Mouse (Mus musculus) heart, embryonic 12.5 days (tissue): ENCODE results near the gene Rasa2. TPM values are rescaled to one million over a fixed set of nuclear protein-coding genes. Genes with fewer than 3 reads are reported as not detected.
"Not testable (repeated sequence)": the region's sequence is repeated elsewhere in the genome, so short reads cannot be mapped to it uniquely, and the experiment has no call there.

Source experiments
- ATAC-seq: fragments of 200-750 bp; cut with Nextera tagmentation; 2 replicates; pipeline ENCODE4 v1.8.0; 2017; ENCODE audit warnings: moderate TSS enrichment, moderate library complexity; ENCODE audit not compliant: insufficient number of reproducible peaks, low FRiP score
- H3K27ac ChIP-seq: fragments of 300-500 bp; sonication (generic); 2 replicates; pipeline ENCODE4 v1.5.1; 2016; ENCODE audit warnings: mild to moderate bottlenecking, moderate library complexity; ENCODE audit not compliant: poor library complexity, severe bottlenecking
- H3K27me3 ChIP-seq: fragments of 300-500 bp; sonication (generic); replicated peaks from 2 replicates; pipeline ENCODE4 v1.6.1; 2016; ENCODE audit warnings: mild to moderate bottlenecking, moderate library complexity
- H3K36me3 ChIP-seq: fragments of 300-500 bp; sonication (generic); 2 replicates; pipeline ENCODE4 v1.6.1; 2016; ENCODE audit warnings: mild to moderate bottlenecking, moderate library complexity
- H3K4me1 ChIP-seq: fragments of 300-500 bp; sonication (generic); replicated peaks from 2 replicates; pipeline ENCODE4 v1.6.1; 2016; ENCODE audit warnings: mild to moderate bottlenecking
- H3K4me2 ChIP-seq: fragments of 300-500 bp; sonication (generic); 2 replicates; pipeline ENCODE4 v1.6.1; 2016; ENCODE audit warnings: mild to moderate bottlenecking, moderate library complexity
- H3K4me3 ChIP-seq: fragments of 300-500 bp; sonication (generic); 2 replicates; pipeline ENCODE4 v1.5.1; 2016; ENCODE audit warnings: mild to moderate bottlenecking
- H3K9ac ChIP-seq: fragments of 300-500 bp; sonication (generic); 2 replicates; pipeline ENCODE4 v1.6.1; 2016; ENCODE audit warnings: mild to moderate bottlenecking, moderate library complexity
- H3K9me3 ChIP-seq: fragments of 300-500 bp; sonication (generic); replicated peaks from 2 replicates; pipeline ENCODE4 v1.6.1; 2016; ENCODE audit warnings: mild to moderate bottlenecking, moderate library complexity
- WGBS: fragments of 180-500 bp; shearing (Covaris S2); methylation state at CpG from one replicate; pipeline ENCODE4 v1.1.7; 2016; 5-methylcytosine and 5-hydroxymethylcytosine counted together
- polyA plus RNA-seq: library from polyadenylated mRNA; unstranded; fragments of >200 nt; fragmentation: Nextera tagmentation; extraction: Ambion mirVana; gene quantifications from 2 replicates; pipeline ENCODE4 v1.2.1, GENCODE M21; 2016

Rasa2 gene
- polyA plus RNA-seq, 1 experiment from 2014 or later, result 17.6 TPM

DNA sequence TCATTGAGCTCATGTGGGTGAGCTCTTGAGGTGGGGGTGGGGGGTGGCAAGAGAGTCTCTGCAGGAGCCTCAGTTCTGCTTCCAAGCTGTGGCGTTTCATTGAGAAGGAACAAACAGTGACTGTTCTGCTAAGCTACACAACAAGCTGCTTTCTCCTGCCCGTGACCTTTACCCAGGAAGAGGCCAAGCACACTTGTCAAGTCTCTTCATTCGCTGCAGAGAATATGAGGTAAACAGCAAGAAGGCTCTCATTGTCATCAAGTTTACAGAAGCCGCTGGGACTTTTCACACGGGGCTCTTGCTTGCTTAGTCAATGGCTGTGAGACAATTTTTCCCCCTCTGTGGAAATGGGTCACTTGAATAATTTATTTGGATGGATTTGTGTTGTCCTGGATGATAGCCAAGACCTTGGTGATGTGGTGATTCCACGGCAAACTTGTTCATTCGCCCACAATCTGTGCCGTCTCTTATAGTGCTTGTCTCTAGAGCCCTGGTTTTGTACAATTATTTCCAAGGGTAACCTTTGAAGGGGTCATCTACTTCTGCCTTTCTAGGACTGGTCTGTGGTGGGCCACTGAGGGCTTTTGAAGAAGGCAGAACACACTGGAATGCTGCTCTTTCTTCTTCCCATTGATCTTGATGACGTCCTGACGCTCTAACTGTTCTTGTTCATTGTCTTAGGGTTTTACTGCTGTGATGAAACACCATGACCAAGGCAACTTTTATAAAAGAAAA is 29.3 kb upstream of the Rasa2 start:
- no peak for ATAC-seq
- Histone ChIP-seq H3K36me3 (no peaks in the 10 kb centered on the region), H3K27ac (no peak overlapping the region), H3K4me1 (no peaks in the 10 kb centered on the region), H3K27me3 (no peaks in the 10 kb centered on the region), H3K4me2 (no peak overlapping the region), H3K9ac (no peak overlapping the region), H3K9me3 (no peaks in the 10 kb centered on the region), H3K4me3 (no peak overlapping the region)
- 79% methylated on average over 10 of the region's 10 CpGs for WGBS

DNA sequence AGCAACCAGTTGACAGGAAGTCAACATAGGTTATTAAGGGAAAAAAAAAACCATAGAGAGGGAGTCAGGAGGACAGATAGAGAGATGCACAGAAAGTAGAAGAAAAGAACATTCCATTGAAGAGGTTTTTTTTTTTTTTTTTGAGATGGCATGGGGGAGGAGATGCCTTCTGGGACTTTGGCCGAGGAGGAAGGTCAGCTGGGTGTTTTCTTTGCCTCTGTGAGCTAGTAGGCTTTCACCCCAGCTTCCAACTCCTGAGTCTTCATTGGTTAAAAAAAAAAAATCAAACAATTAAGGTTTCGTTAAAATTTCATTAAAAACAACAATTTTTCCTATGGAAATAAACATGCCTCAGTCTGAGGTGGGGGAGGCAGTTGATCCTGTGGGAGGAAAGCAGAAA is 28.4 kb upstream of the Rasa2 start:
- Histone ChIP-seq H3K4me1 (no peaks in the 10 kb centered on the region), H3K27ac (no peak overlapping the region), H3K36me3 (no peaks in the 10 kb centered on the region), H3K9me3 (no peaks in the 10 kb centered on the region), H3K27me3 (no peaks in the 10 kb centered on the region), H3K4me2 (no peak overlapping the region), H3K4me3 (no peak overlapping the region), H3K9ac (no peak overlapping the region)
- ATAC-seq, result no peak
- WGBS, result 58% methylated on average over 2 of the region's 2 CpGs

DNA sequence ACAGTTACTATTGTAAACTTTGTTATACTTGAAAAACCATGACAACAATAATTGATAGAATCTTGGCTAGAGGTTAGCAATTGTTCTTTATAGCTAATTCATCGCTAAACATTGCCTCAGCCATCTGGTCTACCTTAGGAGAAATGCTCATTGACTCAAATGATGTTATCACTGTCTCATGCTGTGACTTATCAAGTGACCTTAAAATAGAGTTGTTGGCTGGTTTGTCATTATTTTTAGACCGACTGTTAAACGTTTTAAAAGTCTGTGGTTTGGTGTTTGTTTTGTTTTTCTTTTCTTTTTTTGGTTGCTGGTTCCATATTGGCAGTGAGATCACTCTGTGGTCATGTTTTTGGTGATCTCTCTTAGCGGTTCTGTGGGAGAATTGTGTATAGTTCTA is 22.1 kb upstream of the Rasa2 start:
- no peaks in the 10 kb centered on the region for H3K36me3 ChIP-seq
- no peak overlapping the region for H3K27ac ChIP-seq
- H3K9me3 ChIP-seq, result no peaks in the 10 kb centered on the region
- WGBS, result 38% methylated on average over 4 of the region's 4 CpGs
- no peak overlapping the region for H3K4me2 ChIP-seq
- no peak overlapping the region for H3K9ac ChIP-seq
- H3K27me3 ChIP-seq, result no peaks in the 10 kb centered on the region
- H3K4me1 ChIP-seq, result no peaks in the 10 kb centered on the region
- ATAC-seq, result no peak
- H3K4me3 ChIP-seq, result no peak overlapping the region

DNA sequence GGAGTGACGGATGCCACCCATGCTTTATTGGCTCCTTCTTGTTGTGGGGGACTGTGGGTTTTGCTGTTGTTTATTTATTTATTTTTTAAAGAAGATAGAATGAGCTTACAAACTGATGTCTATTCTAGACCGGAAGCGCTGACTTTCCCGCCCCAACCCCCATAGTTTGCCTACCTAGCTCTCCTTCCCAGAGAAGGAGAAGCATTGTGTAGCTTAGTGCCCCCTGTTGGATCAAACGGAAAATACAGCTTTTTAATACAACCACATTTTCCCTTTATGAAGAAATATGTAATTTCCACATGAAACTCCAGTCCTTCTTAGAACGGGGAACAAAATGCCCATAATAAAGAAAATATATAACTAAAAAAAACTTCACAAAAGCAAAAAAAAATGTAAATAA is 21.3 kb upstream of the Rasa2 start:
- 55% methylated on average over 6 of the region's 6 CpGs for WGBS
- H3K4me2 ChIP-seq, result no peak overlapping the region
- H3K36me3 ChIP-seq, result no peaks in the 10 kb centered on the region
- ATAC-seq, result no peak
- H3K27me3 ChIP-seq, result no peaks in the 10 kb centered on the region
- H3K27ac ChIP-seq, result no peak overlapping the region
- no peaks in the 10 kb centered on the region for H3K4me1 ChIP-seq
- H3K9ac ChIP-seq, result no peak overlapping the region
- H3K9me3 ChIP-seq, result no peaks in the 10 kb centered on the region
- H3K4me3 ChIP-seq, result no peak overlapping the region

DNA sequence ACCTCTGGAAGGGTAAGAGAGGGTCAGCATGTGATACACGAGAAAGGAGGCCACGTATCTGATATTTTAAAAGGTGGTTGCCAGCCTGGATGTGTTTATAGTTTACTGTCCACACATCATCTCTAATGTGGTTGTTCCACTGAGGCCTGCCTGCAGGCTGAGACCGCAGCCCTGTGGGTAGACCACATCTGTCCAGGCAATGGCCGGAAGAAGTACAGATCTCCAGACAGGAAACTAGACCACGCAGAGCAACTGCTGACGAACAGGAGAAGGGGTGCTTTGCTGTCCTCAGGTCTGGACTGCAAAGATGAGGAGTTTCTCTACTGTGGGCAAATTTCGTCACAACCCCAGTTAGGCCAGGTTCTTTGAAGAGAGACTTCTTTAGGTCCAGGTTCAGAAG is 19.4 kb upstream of the Rasa2 start:
- 76% methylated on average over 7 of the region's 7 CpGs for WGBS
- no peak overlapping the region for H3K4me3 ChIP-seq

DNA sequence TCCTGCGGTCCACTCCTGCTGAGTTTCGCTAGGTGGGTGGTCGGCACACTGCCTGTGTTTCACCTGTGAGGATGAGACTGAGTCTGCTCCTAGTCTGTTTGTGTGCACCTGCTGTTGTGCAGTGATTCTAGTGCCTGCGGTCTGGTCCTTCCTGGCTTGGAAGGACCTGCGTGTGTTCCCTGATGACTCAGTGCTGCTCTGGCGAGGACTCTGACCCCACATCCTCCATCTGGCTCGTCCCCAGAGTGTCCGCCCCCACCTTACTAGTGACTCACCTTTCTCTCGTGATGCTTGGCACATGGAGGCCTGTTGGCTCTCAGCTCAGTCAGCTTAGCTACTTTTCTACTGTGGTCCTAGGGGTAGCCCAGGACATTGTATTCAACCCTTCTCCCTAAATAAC is 18.5 kb upstream of the Rasa2 start:
- no peaks in the 10 kb centered on the region for H3K27me3 ChIP-seq
- H3K4me3 ChIP-seq, result no peak overlapping the region
- H3K9ac ChIP-seq, result no peak overlapping the region
- no peaks in the 10 kb centered on the region for H3K36me3 ChIP-seq
- ATAC-seq, result no peak
- WGBS, result 57% methylated on average over 9 of the region's 9 CpGs
- no peak overlapping the region for H3K4me2 ChIP-seq
- H3K4me1 ChIP-seq, result no peaks in the 10 kb centered on the region
- H3K9me3 ChIP-seq, result no peaks in the 10 kb centered on the region
- H3K27ac ChIP-seq, result no peak overlapping the region

More for the DNA sequence above, 19.4 kb upstream of the Rasa2 start:
- H3K27me3 ChIP-seq, result no peaks in the 10 kb centered on the region
- H3K9me3 ChIP-seq, result no peaks in the 10 kb centered on the region
- no peaks in the 10 kb centered on the region for H3K4me1 ChIP-seq
- H3K9ac ChIP-seq, result no peak overlapping the region
- H3K27ac ChIP-seq, result no peak overlapping the region
- ATAC-seq, result no peak
- H3K4me2 ChIP-seq, result no peak overlapping the region
- no peaks in the 10 kb centered on the region for H3K36me3 ChIP-seq

DNA sequence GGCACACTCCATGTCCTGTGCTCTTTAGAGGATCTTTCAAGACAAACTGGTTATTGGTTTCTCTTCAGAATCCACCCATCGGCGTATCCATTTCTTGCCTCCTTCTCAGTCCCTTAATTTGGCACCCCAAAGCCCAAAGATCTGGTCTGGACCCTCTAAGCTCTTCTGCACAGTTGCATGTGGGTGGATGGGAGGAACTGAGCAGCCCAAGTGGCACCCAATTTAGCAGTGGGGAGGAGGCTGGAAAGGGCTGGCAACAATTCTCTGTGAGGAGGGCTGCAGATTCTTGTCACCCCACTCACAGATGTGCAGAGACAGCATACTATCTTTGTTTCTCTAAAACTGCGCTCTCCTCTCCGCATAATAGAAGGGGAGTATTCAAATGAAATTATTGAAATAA is 17.9 kb upstream of the Rasa2 start:
- Histone ChIP-seq H3K4me2 (no peak overlapping the region), H3K9ac (no peak overlapping the region), H3K27me3 (no peaks in the 10 kb centered on the region), H3K9me3 (no peaks in the 10 kb centered on the region), H3K4me1 (no peaks in the 10 kb centered on the region), H3K36me3 (no peaks in the 10 kb centered on the region), H3K4me3 (no peak overlapping the region), H3K27ac (no peak overlapping the region)
- 83% methylated on average over 4 of the region's 4 CpGs for WGBS
- ATAC-seq, result no peak

DNA sequence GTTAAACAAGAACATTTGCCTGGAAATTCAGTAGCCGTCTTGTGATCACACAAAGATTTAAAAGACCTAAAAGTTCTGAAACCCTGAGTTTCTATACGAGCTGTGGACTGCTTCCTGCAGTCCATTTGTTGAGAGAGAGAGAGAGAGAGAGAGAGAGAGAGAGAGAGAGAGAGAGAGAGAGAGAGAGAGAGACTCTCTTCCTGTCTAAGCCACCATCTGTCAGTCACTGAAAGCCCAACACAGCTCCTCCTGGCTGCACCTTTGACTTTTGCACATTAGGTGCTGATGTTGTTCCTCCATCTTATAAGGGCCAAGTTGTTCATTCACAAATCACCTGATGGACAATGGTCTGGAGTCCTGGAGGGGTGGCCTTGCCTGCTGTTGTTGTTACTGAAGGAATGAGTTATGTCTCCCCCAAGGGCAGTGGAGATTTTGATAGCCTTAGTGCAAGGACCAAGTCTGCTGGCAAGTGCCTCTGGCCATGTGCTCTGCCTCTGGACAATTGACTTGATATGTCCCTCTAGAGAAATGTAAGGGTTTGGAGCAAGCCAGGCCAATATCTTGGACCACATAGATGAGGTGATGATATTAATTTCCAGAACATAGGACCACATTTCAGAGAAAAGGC is 15.4 kb upstream of the Rasa2 start:
- H3K36me3 ChIP-seq, result no peaks in the 10 kb centered on the region
- no peak overlapping the region for H3K9ac ChIP-seq
- no peak overlapping the region for H3K4me2 ChIP-seq
- H3K9me3 ChIP-seq, result no peaks in the 10 kb centered on the region; the same call in 1 of the 2 replicates
- no peak overlapping the region for H3K4me3 ChIP-seq
- no peak overlapping the region for H3K27ac ChIP-seq
- H3K4me1 ChIP-seq, result no peaks in the 10 kb centered on the region
- 45% methylated on average over 2 of the region's 2 CpGs for WGBS
- no peak for ATAC-seq
- no peaks in the 10 kb centered on the region for H3K27me3 ChIP-seq

DNA sequence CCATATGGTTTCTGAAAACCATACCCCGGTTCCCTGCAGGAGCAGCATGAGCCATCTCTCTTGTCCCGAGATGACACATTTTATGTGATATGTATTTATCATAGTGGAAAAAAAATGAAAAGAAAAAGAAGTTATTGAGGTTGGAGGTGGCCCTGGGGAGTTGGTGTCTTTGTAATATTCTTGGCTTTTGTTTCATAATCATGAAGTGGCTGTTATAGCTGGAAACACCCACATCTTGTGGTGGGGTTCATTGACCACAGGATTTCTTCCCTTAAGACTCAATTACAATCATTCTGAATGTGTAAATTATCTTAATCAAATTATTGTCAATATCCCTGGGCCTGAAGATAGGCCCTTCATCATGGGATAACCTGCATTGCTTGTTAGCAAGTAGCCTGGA is 13.4 kb upstream of the Rasa2 start:
- no peak overlapping the region for H3K9ac ChIP-seq
- no peaks in the 10 kb centered on the region; the same call in 1 of the 2 replicates for H3K9me3 ChIP-seq
- ATAC-seq, result no peak
- H3K4me1 ChIP-seq, result no peaks in the 10 kb centered on the region
- 87% methylated on average over 2 of the region's 2 CpGs for WGBS
- H3K4me2 ChIP-seq, result no peak overlapping the region
- H3K36me3 ChIP-seq, result no peaks in the 10 kb centered on the region
- no peak overlapping the region for H3K27ac ChIP-seq
- H3K27me3 ChIP-seq, result no peaks in the 10 kb centered on the region
- H3K4me3 ChIP-seq, result no peak overlapping the region

DNA sequence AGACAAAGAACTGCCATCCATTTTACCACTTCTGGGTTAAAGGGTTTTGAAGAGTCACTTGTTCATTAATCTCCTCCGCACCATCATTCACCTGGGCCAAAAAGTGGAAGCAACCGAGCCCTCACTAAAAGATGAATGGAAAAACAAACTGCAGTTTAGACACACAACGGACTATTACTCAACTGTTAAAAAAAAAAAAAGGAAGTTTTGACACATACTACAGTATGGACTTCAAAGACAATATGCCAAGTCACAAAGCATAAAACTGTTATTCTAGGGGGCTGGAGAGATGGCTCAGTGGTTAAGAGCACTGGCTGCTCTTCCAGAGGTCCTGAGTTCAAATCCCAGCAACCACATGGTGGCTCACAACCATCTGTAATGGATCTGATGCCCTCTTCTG is 12.6 kb upstream of the Rasa2 start:
- H3K9me3 ChIP-seq, H3K4me3 ChIP-seq, ATAC-seq, H3K27ac ChIP-seq, H3K4me2 ChIP-seq, H3K27me3 ChIP-seq, H3K9ac ChIP-seq, H3K4me1 ChIP-seq, H3K36me3 ChIP-seq: not testable (repeated sequence)
- 86% methylated on average over 3 of the region's 3 CpGs for WGBS

DNA sequence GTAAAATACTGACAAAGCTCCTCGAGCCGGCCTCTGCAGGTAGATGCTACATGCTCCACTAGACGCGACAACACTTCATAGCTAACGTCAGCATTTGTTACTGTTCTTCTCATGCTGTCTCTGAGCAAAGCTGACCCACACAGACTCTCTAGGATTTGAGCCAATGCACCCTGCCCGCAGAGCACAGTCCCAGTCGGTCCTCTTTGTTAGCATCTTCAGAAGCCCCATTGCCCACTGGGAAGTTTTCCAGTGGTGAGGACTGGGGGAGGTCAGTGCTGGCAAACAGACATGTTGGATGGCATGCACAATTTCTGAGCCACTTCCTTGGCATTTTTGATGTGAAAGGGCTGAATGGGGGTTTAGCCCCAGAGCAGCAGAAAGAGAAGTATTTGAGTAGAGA is 8.0 kb upstream of the Rasa2 start:
- Histone ChIP-seq H3K27ac (no peak overlapping the region), H3K4me1 (no peaks in the 10 kb centered on the region; the same call in 1 of the 2 replicates), H3K4me3 (no peak overlapping the region), H3K9me3 (no peaks in the 10 kb centered on the region; the same call in 1 of the 2 replicates), H3K9ac (no peak overlapping the region), H3K4me2 (no peak overlapping the region), H3K36me3 (no peaks in the 10 kb centered on the region), H3K27me3 (no peaks in the 10 kb centered on the region)
- WGBS, result 88% methylated on average over 7 of the region's 7 CpGs
- ATAC-seq, result no peak

DNA sequence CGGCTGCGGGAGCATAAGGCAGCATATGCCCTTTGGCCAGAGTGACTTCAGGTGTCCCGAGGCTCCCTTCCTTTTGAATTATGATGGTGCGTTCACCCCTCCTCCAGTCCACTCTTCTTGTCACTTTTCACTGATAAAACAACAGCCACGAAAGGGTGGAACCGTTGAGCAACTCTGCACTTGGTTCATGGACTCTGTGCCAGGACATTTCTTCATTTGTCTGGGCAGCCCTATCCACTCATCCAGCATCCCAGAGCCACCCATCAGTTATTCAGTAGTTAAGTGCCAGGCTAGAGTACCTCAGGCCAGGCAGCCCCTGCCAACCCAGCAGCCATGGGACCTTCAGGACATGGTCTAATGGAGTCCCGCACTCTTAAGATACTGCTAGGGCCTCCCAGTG is 7.1 kb upstream of the Rasa2 start:
- ATAC-seq, result no peak
- Histone ChIP-seq H3K4me1 (no peaks in the 10 kb centered on the region; the same call in 1 of the 2 replicates), H3K36me3 (no peaks in the 10 kb centered on the region), H3K9me3 (no peaks in the 10 kb centered on the region; the same call in 1 of the 2 replicates), H3K27me3 (no peaks in the 10 kb centered on the region), H3K27ac (no peak overlapping the region), H3K4me3 (no peak overlapping the region), H3K9ac (no peak overlapping the region), H3K4me2 (no peak overlapping the region)
- 69% methylated on average over 7 of the region's 7 CpGs for WGBS
